Mouse (Mus musculus) neural tube, embryonic 13.5 days (tissue): ENCODE data around the gene Nckap5. TPM values are rescaled to one million over a fixed set of nuclear protein-coding genes. Genes with fewer than 3 reads are reported as not detected.

Experiments
- ATAC-seq: fragments of 200-750 bp; cut with Nextera tagmentation; 2 replicates; pipeline ENCODE4 v1.8.0; 2017; ENCODE audit warnings: low read depth, mild to moderate bottlenecking, moderate TSS enrichment, moderate library complexity
- H3K27ac ChIP-seq: fragments of 300-500 bp; sonication (generic); replicated peaks from 2 replicates; pipeline ENCODE4 v1.5.1; 2015; ENCODE audit warnings: moderate library complexity, mild to moderate bottlenecking, inconsistent platforms
- H3K27me3 ChIP-seq: fragments of 300-500 bp; sonication (generic); 2 replicates; pipeline ENCODE4 v1.6.1; 2015; ENCODE audit warnings: mild to moderate bottlenecking, inconsistent platforms
- H3K36me3 ChIP-seq: fragments of 300-500 bp; sonication (generic); 2 replicates; pipeline ENCODE4 v1.6.1; 2015; ENCODE audit warnings: mild to moderate bottlenecking, inconsistent platforms
- H3K4me1 ChIP-seq: fragments of 300-500 bp; sonication (generic); replicated peaks from 2 replicates; pipeline ENCODE4 v1.6.1; 2015; ENCODE audit warnings: inconsistent platforms
- H3K4me2 ChIP-seq: fragments of 300-500 bp; sonication (generic); 2 replicates; pipeline ENCODE4 v1.6.1; 2015; ENCODE audit warnings: inconsistent platforms, mild to moderate bottlenecking, moderate library complexity
- H3K4me3 ChIP-seq: fragments of 300-500 bp; sonication (generic); 2 replicates; pipeline ENCODE4 v1.5.1; 2015; ENCODE audit warnings: mild to moderate bottlenecking, inconsistent platforms
- H3K9ac ChIP-seq: fragments of 300-500 bp; sonication (generic); 2 replicates; pipeline ENCODE4 v1.6.1; 2015; ENCODE audit warnings: moderate library complexity, mild to moderate bottlenecking, inconsistent platforms
- H3K9me3 ChIP-seq: fragments of 300-500 bp; sonication (generic); 2 replicates; pipeline ENCODE4 v1.6.1; 2016; ENCODE audit warnings: inconsistent platforms
- WGBS: fragments of 180-500 bp; shearing (Covaris S2); methylation state at CpG from one replicate; pipeline ENCODE4 v1.1.7; 2015; 5-methylcytosine and 5-hydroxymethylcytosine counted together
- polyA plus RNA-seq: library from polyadenylated mRNA; unstranded; fragments of >200 nt; fragmentation: Nextera tagmentation; extraction: Ambion mirVana; gene quantifications from 2 replicates; pipeline ENCODE4 v1.2.1, GENCODE M21; 2015

Gene Nckap5
- polyA plus RNA-seq, 1 experiment from 2014 or later: 18.3 TPM

DNA sequence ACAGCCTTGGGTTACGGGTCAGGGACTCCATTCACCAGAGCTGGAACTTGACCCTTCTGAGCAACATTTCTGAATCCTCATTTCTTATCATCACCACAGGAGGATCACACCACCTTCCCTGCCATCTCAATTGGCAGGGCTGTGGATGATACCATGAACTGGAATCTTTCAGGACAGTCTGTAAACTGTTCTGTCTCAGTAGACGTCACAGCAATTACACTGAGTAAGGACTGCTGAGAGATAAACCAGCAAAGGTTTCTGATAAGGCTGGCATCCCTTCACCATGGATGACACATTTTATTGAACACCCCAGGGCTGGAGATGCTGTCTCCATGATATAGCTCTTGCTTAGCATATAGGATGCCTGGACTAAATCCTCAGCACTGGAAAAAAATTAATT lies 178.5 kb downstream of the Nckap5 start:
- H3K4me3 ChIP-seq: no peak overlapping the region

DNA sequence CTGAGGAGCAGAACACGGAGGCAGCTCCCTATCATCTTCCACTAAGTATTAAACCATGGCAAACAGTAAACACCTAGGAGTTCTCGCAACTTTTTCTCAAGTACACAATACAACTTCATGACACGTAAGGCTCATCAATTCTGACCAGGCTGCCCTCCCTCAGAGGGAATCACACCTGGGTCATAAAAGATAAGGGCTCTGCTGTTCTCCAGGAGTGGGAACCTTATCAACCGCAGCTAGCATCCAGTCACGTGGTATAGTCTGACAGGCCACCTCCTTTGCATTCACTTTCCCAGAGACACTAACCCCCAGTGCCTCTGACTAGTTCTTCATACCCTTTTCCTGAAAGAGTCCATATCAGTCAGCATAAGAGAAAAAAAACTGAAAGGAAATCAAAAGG lies 179.8 kb downstream of the Nckap5 start:
- Histone ChIP-seq H3K9me3 (no peaks in the 10 kb centered on the region), H3K36me3 (no peaks in the 10 kb centered on the region), H3K4me1 (0 out of 2 replicates have a peak, but pooled peaks cover 3% of the 10 kb centered on the region), H3K9ac (no peak overlapping the region), H3K27me3 (no peaks in the 10 kb centered on the region), H3K27ac (no peak overlapping the region), H3K4me2 (no peak overlapping the region), H3K4me3 (no peak overlapping the region)
- 78% methylated on average over 5 of the region's 5 CpGs for WGBS
- no peak for ATAC-seq

More for the DNA sequence above, 178.5 kb downstream of the Nckap5 start:
- 0 out of 2 replicates have a peak, but pooled peaks cover 6% of the 10 kb centered on the region for H3K4me1 ChIP-seq
- no peaks in the 10 kb centered on the region for H3K27me3 ChIP-seq
- no peak overlapping the region for H3K4me2 ChIP-seq
- no peak overlapping the region for H3K27ac ChIP-seq
- H3K36me3 ChIP-seq: no peaks in the 10 kb centered on the region
- H3K9ac ChIP-seq: no peak overlapping the region
- ATAC-seq: no peak
- WGBS: 80% methylated on average over 2 of the region's 2 CpGs
- H3K9me3 ChIP-seq: no peaks in the 10 kb centered on the region

- Histone ChIP-seq H3K4me2 (no peak overlapping the region), H3K4me1 (no peaks in the 10 kb centered on the region), H3K4me3 (no peak overlapping the region), H3K27me3 (no peaks in the 10 kb centered on the region), H3K9ac (no peak overlapping the region), H3K27ac (no peak overlapping the region), H3K9me3 (no peaks in the 10 kb centered on the region), H3K36me3 (no peaks in the 10 kb centered on the region)
- no peak for ATAC-seq
- 68% methylated on average over 5 of the region's 5 CpGs for whole genome bisulfite sequencing
Measured at GRCm38 (mm10) chr1:126642751-126643150, 187.8 kb downstream of the Nckap5 start.

GRCm38 (mm10) chr1:126639463-126639862 lies 191.1 kb downstream of the Nckap5 start:
- H3K36me3 ChIP-seq: no peaks in the 10 kb centered on the region
- no peak overlapping the region for H3K9ac ChIP-seq
- H3K27ac ChIP-seq: no peak overlapping the region
- 90% methylated on average over 2 of the region's 2 CpGs for WGBS
- no peak overlapping the region for H3K4me2 ChIP-seq
- no peak overlapping the region for H3K4me3 ChIP-seq
- no peaks in the 10 kb centered on the region for H3K9me3 ChIP-seq
- no peaks in the 10 kb centered on the region for H3K4me1 ChIP-seq
- H3K27me3 ChIP-seq: no peaks in the 10 kb centered on the region
- no peak for ATAC-seq

GRCm38 (mm10) chr1:126637515-126637914 lies 193.1 kb downstream of the Nckap5 start:
- Histone ChIP-seq H3K4me1 (no peaks in the 10 kb centered on the region), H3K27me3 (no peaks in the 10 kb centered on the region), H3K4me2 (no peak overlapping the region), H3K4me3 (no peak overlapping the region), H3K9me3 (no peaks in the 10 kb centered on the region), H3K36me3 (no peaks in the 10 kb centered on the region), H3K9ac (no peak overlapping the region), H3K27ac (no peak overlapping the region)
- no peak for ATAC-seq
- WGBS: 100% methylated on average over 1 of the region's 1 CpGs

GRCm38 (mm10) chr1:126626206-126626605 lies 204.4 kb downstream of the Nckap5 start:
- Histone ChIP-seq H3K4me1 (no peaks in the 10 kb centered on the region), H3K9me3 (no peaks in the 10 kb centered on the region), H3K4me2 (no peak overlapping the region), H3K36me3 (no peaks in the 10 kb centered on the region), H3K27ac (no peak overlapping the region), H3K4me3 (no peak overlapping the region), H3K27me3 (no peaks in the 10 kb centered on the region), H3K9ac (no peak overlapping the region)
- ATAC-seq: no peak
- WGBS: 85% methylated on average over 3 of the region's 3 CpGs

- no peaks in the 10 kb centered on the region for H3K36me3 ChIP-seq
- no peaks in the 10 kb centered on the region for H3K4me1 ChIP-seq
- ATAC-seq: no peak
- 82% methylated on average over 4 of the region's 4 CpGs for WGBS
- no peak overlapping the region for H3K27ac ChIP-seq
- no peak overlapping the region for H3K4me3 ChIP-seq
- no peaks in the 10 kb centered on the region for H3K27me3 ChIP-seq
- H3K9ac ChIP-seq: no peak overlapping the region
- H3K4me2 ChIP-seq: no peak overlapping the region
- H3K9me3 ChIP-seq: no peaks in the 10 kb centered on the region
Measured at GRCm38 (mm10) chr1:126622036-126622435, 208.6 kb downstream of the Nckap5 start.

DNA sequence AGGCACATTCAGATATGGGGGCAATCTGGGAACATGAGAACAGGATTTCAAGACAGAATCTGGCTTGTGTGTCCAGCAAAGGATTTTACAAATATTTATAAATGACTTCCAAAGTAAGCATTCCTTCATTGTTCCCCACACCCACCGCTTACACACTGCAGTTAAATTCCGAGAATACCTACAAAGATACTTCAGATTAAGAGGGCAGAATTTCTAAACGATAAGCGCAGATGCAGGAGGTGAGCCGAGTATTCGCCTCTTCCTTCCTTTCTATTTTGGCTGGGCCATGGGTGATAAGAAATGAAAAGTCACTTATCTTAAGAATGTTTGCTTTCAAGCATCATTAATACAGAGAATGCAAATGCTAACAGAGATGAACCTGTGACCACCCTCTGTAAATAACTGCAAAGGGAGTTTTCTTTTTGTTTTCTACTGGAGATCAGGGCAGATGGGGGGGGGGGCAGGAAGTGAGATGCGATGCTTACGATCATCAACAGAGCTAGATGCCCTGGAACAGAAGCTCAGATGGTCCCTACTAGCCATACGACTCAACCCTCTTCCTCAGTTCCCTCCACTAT lies 213.0 kb downstream of the Nckap5 start:
- 92% methylated on average over 9 of the region's 9 CpGs for WGBS
- Histone ChIP-seq H3K9ac (no peak overlapping the region), H3K27ac (no peak overlapping the region)

DNA sequence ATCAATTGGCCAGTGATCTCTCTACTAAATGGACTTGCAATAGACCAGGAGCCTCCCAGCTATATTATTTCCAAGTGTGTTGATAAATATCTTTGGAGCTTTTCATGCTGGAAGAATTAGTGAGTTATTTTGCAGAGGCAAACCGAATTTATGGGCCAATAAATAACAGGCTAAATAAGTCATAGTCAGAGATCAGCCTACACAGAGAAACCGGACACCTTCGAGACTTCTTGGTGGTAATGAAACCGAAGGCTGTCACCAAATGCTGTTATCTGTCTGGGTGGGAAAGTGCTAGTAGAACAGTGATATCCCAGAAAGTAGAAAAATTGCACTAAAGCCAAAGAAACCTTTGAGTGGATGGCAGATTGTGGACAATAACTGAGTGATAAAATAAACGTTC lies 213.6 kb downstream of the Nckap5 start:
- Histone ChIP-seq H3K27me3 (no peaks in the 10 kb centered on the region), H3K9me3 (no peaks in the 10 kb centered on the region), H3K36me3 (0 out of 2 replicates have a peak, but pooled peaks cover 4% of the 10 kb centered on the region), H3K9ac (no peak overlapping the region), H3K4me2 (no peak overlapping the region), H3K27ac (no peak overlapping the region), H3K4me1 (no peaks in the 10 kb centered on the region), H3K4me3 (no peak overlapping the region)
- no peak for ATAC-seq
- WGBS: 78% methylated on average over 5 of the region's 5 CpGs

More for the DNA sequence above, 213.0 kb downstream of the Nckap5 start:
- no peaks in the 10 kb centered on the region for H3K4me1 ChIP-seq
- no peak overlapping the region for H3K4me2 ChIP-seq
- no peaks in the 10 kb centered on the region for H3K9me3 ChIP-seq
- no peaks in the 10 kb centered on the region for H3K27me3 ChIP-seq
- ATAC-seq: no peak
- H3K4me3 ChIP-seq: no peak overlapping the region
- H3K36me3 ChIP-seq: 0 out of 2 replicates have a peak, but pooled peaks cover 4% of the 10 kb centered on the region

DNA sequence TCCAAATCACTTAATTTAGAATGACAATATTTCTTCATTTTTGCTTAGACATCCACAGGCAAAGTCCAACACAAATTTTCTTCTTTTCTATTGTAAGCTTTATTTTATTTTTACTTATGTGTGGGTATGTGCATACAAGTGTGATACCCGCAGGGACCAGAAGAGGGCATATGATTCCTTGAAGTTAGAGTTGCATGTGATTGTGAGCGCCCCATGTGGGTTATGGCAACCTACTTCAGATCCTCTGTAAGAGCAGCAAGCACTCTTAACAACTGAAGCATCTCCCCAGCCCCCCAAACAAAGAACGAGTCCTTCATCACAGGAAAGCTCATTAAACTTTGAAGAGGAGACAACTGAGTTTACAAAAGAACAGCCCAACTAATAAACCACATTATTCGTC lies 217.7 kb downstream of the Nckap5 start:
- H3K4me2 ChIP-seq: no peak overlapping the region
- no peak for ATAC-seq
- 73% methylated on average over 4 of the region's 4 CpGs for WGBS

GRCm38 (mm10) chr1:126608586-126608985 lies 222.0 kb downstream of the Nckap5 start:
- Histone ChIP-seq H3K4me3 (no peak overlapping the region), H3K36me3 (no peaks in the 10 kb centered on the region), H3K9ac (no peak overlapping the region), H3K27me3 (no peaks in the 10 kb centered on the region), H3K27ac (no peak overlapping the region), H3K4me2 (no peak overlapping the region), H3K4me1 (peaks cover 36% of the 10 kb centered on the region), H3K9me3 (no peaks in the 10 kb centered on the region)
- no peak for ATAC-seq
- WGBS: 93% methylated on average over 4 of the region's 4 CpGs

More for the DNA sequence above, 217.7 kb downstream of the Nckap5 start:
- Histone ChIP-seq H3K9me3 (no peaks in the 10 kb centered on the region), H3K36me3 (0 out of 2 replicates have a peak, but pooled peaks cover 4% of the 10 kb centered on the region), H3K27me3 (no peaks in the 10 kb centered on the region), H3K4me3 (no peak overlapping the region), H3K27ac (no peak overlapping the region), H3K4me1 (no peaks in the 10 kb centered on the region), H3K9ac (no peak overlapping the region)

DNA sequence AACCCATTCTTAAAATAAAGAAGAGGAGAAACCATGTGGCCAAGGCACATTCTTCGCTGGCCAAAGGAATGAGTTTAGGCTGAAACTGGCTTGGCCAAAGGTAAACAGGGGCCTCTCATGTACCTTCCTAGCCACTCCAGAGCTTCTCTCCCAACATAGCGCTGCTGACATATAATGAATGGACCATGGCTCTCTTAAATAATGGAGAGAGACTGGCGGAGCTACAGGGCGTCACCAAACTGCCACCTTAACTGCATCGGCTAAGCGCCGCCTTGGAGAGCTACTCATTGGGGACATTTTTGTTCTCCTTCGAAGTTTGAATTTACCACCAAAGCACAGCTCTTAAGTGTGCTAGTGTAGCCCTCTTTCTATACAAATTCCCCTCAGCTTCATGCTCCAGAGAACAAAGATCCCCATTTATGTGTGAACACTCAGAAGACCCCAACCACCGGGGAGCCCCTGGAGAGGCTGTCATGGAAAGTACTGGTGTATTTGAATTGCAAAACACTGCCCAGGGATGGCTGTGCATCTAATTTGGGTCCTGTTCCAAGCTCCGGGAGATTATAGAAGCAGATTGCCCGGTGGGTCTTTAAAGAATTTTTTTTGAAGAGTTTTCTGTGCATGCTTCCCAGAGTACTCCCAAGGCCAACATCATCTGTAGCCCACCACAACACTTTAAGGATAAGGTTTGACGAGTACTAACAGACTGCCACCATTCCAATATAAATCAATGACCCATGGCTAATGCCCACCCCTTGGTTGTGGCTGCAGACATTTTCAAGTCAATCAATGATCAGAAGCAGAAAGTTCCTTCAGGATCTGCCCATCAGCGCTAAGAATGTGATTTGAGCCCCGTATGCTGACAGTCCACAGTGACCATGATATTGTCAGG lies 224.2 kb downstream of the Nckap5 start:
- H3K4me1 ChIP-seq: peaks cover 36% of the 10 kb centered on the region
- no peaks in the 10 kb centered on the region for H3K36me3 ChIP-seq
- no peak overlapping the region for H3K4me3 ChIP-seq
- ATAC-seq: peak; percentile 63; the same call in 1 of the 2 replicates
- H3K4me2 ChIP-seq: no peak overlapping the region
- WGBS: 30% methylated on average over 14 of the region's 14 CpGs
- no peaks in the 10 kb centered on the region for H3K27me3 ChIP-seq
- H3K27ac ChIP-seq: peak overlapping the region; percentile 55
- H3K9me3 ChIP-seq: no peaks in the 10 kb centered on the region
- H3K9ac ChIP-seq: no peak overlapping the region
